Mouse (Mus musculus): Measurements from ENCODE around the gene Kcnj12.

Gene Kcnj12

DNA sequence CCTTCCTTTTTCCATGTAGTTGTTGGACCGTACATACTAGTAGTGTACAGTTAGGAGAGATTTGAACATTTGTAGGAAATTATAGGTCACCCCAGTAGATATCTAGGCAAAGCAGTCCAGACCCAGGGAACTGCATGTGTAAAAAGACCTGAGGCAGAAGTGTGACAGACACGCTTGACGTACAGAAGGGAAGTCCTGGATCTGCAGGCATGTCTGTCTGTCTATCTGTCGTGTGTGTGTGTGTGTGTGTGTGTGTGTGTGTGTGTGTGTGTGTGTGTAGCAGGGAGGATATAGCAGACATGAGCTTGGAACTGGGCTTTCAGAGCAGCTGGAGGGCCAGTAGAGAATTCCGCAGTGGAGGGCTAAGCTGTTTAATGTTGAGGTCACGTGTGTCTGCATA, 87.3 kb downstream of the Kcnj12 start:
- DNase-seq (ENCODE audit: low spot score in 2 of 2), result no peak

DNA sequence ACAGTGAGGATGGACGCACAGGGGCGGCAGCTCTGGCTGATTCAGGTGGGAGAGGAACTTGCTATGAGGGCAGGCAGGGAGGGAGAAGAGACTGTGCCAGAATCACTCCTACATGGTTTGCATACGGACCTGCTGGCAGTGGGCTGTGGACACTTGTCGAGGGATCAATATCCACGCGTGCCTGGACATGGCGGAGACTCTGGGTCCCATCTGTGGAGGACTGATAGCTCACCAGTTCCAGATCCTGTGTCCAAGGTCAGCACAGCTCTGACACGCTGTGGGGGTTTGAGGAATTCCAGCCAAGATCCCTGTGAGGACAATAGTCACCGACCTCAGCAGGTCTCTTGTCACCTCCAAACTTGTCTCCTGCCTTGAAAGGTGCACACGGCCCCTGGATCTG, 87.7 kb downstream of the Kcnj12 start:
- no peak for DNase-seq (ENCODE audit: low spot score in 2 of 2)

GRCm38 (mm10) chr11:61110928-61111327, 88.6 kb downstream of the Kcnj12 start:
- DNase-seq (ENCODE audit: low spot score in 2 of 2), result no peak

GRCm38 (mm10) chr11:61111472-61111871, 89.1 kb downstream of the Kcnj12 start:
- no peak for DNase-seq (ENCODE audit: low spot score in 2 of 2)

DNA sequence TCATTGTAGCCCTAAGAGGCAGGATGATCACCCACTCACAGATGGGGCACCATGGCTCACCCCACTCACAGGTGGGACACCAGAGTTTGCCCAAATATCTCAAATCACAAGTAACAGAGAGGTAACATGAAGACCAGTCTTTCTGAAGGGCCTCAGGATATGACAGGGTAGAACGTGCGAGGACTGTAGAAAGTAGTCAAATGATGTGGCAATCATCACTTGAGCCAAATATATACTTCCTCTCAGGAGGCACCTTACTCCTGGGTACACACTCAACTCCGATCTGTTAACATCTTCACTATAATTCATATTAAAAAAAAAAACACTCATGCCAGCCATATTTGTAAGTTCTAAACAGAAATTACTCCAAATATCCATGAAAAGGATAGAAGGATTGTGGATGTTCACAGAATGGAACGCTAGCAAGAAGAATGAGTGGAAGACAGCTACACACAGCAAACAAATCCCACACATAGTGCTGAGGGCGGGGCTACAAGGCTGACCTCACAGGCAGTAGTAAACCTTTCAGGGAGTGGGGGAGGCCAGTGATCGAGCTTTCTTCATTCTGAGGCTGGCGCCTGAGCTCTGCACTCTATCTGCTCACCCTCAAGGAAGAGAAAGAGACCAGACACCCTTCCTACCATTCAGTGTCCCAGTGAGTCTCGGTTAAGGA, 90.1 kb downstream of the Kcnj12 start:
- no peak for DNase-seq (ENCODE audit: low spot score in 2 of 2)

- DNase-seq (ENCODE audit: low spot score in 2 of 2), result no peak
Measured at GRCm38 (mm10) chr11:61116226-61116625, 93.9 kb downstream of the Kcnj12 start.

GRCm38 (mm10) chr11:61119996-61120583, 97.7 kb downstream of the Kcnj12 start:
- no peak for DNase-seq (ENCODE audit: low spot score in 2 of 2)
